Mouse (Mus musculus) limb, embryonic 13.5 days (tissue): ENCODE measurements around the gene Acot1. TPM values are rescaled to one million over a fixed set of nuclear protein-coding genes. Genes with fewer than 3 reads are reported as not detected.
"Not testable (repeated sequence)": the region's sequence is repeated elsewhere in the genome, so short reads cannot be mapped to it uniquely, and the experiment has no call there.

Experiments
- ATAC-seq: fragments of 200-750 bp; cut with Nextera tagmentation; 2 replicates; pipeline ENCODE4 v1.8.0; 2017; ENCODE audit warnings: low read depth, moderate number of reproducible peaks, moderate TSS enrichment; ENCODE audit not compliant: low FRiP score
- H3K27ac ChIP-seq: fragments of 300-500 bp; sonication (generic); 2 replicates; pipeline ENCODE4 v1.5.1; 2015; ENCODE audit warnings: inconsistent platforms, mild to moderate bottlenecking, moderate library complexity
- H3K27me3 ChIP-seq: fragments of 300-500 bp; sonication (generic); 2 replicates; pipeline ENCODE4 v1.6.1; 2015; ENCODE audit warnings: mild to moderate bottlenecking, inconsistent platforms
- H3K36me3 ChIP-seq: fragments of 300-500 bp; sonication (generic); 2 replicates; pipeline ENCODE4 v1.6.1; 2015; ENCODE audit warnings: inconsistent platforms, mild to moderate bottlenecking, moderate library complexity
- H3K4me1 ChIP-seq: fragments of 300-500 bp; sonication (generic); 2 replicates; pipeline ENCODE4 v1.6.1; 2015; ENCODE audit warnings: inconsistent platforms
- H3K4me2 ChIP-seq: fragments of 300-500 bp; sonication (generic); replicated peaks from 2 replicates; pipeline ENCODE4 v1.6.1; 2015; ENCODE audit warnings: inconsistent platforms, mild to moderate bottlenecking, moderate library complexity
- H3K4me3 ChIP-seq: fragments of 300-500 bp; sonication (generic); 2 replicates; pipeline ENCODE4 v1.5.1; 2015; ENCODE audit warnings: moderate library complexity, mild to moderate bottlenecking, inconsistent platforms
- H3K9ac ChIP-seq: fragments of 300-500 bp; sonication (generic); 2 replicates; pipeline ENCODE4 v1.6.1; 2015; ENCODE audit warnings: mild to moderate bottlenecking, inconsistent platforms
- H3K9me3 ChIP-seq: fragments of 300-500 bp; sonication (generic); 2 replicates; pipeline ENCODE4 v1.6.1; 2016; ENCODE audit warnings: inconsistent platforms
- WGBS: fragments of 180-500 bp; shearing (Covaris S2); methylation state at CpG from one replicate; pipeline ENCODE4 v1.1.7; 2015; 5-methylcytosine and 5-hydroxymethylcytosine counted together
- polyA plus RNA-seq: library from polyadenylated mRNA; unstranded; fragments of >200 nt; fragmentation: Nextera tagmentation; extraction: Ambion mirVana; gene quantifications from 2 replicates; pipeline ENCODE4 v1.2.1, GENCODE M21; 2015

Acot1 gene
- polyA plus RNA-seq, 1 experiment from 2014 or later = 33.7 TPM

DNA sequence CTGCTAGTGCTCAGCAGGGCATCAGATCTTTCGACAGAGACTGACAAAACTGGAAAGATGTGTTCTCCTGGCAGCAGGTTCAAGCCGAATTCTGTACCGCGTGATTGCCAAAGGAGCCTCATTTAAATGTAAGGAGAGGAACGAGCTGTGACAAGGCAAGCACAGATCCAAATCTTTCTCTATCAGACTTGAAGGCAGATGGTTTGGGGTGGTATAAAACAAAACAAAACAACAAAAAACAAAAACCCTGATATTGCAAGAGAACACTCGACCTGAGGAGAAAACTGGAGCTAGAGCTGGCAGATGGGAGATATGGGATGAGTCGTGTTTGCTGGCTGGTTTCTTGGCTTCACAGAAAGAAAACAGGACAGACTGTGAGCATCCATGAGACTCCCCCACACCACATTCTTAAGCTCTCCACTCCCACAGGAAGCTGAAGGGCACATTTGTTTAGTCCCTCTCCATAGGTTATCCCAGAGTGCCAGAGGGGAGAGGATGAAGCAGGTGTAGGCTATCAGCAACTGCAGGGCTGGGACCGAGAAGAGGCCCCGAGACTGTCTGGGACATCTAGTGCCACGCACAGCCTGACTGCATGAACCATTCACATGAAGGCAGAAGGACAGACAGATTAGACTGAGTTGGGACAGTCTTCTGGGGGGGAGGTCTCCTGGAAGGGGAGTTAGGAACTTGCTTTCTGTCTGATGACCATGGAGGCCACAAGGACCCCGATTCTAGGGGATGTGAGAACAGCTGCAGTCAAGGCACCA lies 10.8 kb upstream of the Acot1 start:
- Histone ChIP-seq H3K4me3 (no peak overlapping the region), H3K4me1 (0 out of 2 replicates have a peak, but pooled peaks cover 3% of the 10 kb centered on the region), H3K9me3 (peaks cover 14% of the 10 kb centered on the region; the same call in 1 of the 2 replicates), H3K9ac (no peak overlapping the region), H3K27me3 (no peaks in the 10 kb centered on the region), H3K36me3 (peaks cover 8% of the 10 kb centered on the region), H3K4me2 (no peak overlapping the region), H3K27ac (no peak overlapping the region)
- ATAC-seq = no peak
- WGBS = 62% methylated on average over 11 of the region's 11 CpGs

DNA sequence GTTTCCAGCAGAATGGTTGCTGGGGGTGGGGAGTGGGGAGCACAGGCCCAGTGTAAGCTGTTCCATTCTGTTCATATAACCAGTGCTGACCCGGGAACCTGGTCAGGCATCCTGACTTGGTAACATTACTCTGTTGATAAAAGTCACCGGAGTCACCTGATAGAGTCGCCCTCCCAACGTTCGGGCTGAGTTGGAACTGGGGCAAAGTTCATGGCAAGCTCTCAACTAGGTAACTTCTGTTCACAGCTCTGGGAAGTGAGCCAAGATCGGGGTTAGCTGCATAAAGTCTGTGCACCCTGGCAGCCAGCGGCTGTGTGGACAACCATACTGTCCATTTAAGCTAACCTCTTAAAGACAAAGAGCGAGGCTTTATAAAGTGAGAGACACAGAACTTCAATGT lies 10.1 kb upstream of the Acot1 start:
- H3K27ac ChIP-seq, H3K4me2 ChIP-seq, H3K4me1 ChIP-seq, H3K27me3 ChIP-seq, H3K4me3 ChIP-seq, ATAC-seq, H3K36me3 ChIP-seq, H3K9ac ChIP-seq: not testable (repeated sequence)
- 62% methylated on average over 8 of the region's 8 CpGs for WGBS
- H3K9me3 ChIP-seq = peaks cover 14% of the 10 kb centered on the region; the same call in 1 of the 2 replicates

DNA sequence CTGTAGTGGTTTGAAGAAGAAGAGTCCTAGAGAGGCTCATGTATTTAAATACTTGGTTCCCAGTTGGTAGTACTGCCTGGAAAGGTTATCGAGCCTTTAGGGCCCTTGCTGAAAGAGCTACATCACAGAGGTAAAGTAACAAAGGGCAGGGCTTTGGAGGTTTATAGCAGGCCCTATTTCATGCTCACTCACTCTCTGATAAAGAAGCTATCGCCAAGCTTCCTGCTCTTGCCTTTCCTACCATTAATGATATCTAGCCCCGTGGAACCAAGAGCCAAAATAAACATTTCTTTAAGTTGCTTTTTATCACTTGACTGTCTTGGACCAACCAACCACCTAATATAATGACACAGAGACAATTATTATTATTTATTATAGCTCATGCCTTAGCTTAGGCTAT lies 8.9 kb upstream of the Acot1 start:
- H3K4me3 ChIP-seq = no peak overlapping the region
- no peak overlapping the region for H3K4me2 ChIP-seq
- H3K9ac ChIP-seq = no peak overlapping the region
- no peaks in the 10 kb centered on the region for H3K36me3 ChIP-seq
- H3K4me1 ChIP-seq = 0 out of 2 replicates have a peak, but pooled peaks cover 3% of the 10 kb centered on the region
- no peak for ATAC-seq
- H3K9me3 ChIP-seq = peaks cover 14% of the 10 kb centered on the region; the same call in 1 of the 2 replicates
- no peak overlapping the region for H3K27ac ChIP-seq
- WGBS = 75% methylated on average over 3 of the region's 3 CpGs
- H3K27me3 ChIP-seq = no peaks in the 10 kb centered on the region

DNA sequence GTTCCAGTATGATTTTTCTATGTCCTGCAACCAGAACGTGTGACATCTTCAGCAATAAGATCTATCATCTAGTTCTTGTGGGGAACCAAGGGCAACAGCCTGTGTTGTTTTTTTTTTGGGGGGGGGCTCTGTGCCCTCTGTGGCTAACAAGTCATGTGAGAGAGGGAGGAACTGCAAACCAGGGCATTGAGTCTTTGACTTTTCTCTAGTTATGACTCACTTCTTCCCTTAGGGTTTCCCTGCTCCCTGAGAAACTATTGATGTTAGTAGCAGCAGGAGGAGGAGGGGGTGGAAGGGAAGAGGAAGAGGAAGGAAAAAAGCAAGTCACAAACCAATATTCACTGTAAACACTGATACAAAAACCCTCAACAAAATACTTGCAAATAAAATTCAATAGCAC lies 5.4 kb upstream of the Acot1 start:
- Histone ChIP-seq H3K27me3 (no peaks in the 10 kb centered on the region), H3K27ac (no peak overlapping the region), H3K4me3 (no peak overlapping the region), H3K4me2 (no peak overlapping the region), H3K36me3 (no peaks in the 10 kb centered on the region), H3K4me1 (peaks cover 5% of the 10 kb centered on the region; the same call in 1 of the 2 replicates), H3K9me3 (peaks cover 9% of the 10 kb centered on the region; the same call in 1 of the 2 replicates), H3K9ac (no peak overlapping the region)
- WGBS = 85% methylated on average over 1 of the region's 1 CpGs
- no peak for ATAC-seq

DNA sequence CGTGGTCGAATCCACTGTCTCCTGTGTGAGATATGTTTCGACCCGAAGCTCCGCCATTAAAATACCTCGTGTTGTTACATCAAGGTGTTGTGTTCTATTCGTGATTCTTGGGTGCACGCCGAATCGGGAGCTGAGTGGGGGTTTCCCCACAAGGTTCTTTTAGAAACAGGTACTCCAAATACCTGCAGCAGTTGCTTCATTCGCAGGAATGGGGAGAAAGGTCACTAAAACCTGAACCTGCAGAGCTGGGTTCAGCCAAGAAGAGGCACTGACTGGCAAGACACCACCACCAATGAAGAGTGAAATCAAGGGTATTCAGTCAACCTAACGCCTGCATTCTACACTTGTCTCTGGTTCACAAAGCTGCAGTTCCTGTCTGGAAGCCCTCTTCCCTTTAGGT lies 1.0 kb upstream of the Acot1 start:
- Histone ChIP-seq H3K36me3 (no peaks in the 10 kb centered on the region), H3K4me2 (no peak overlapping the region), H3K9me3 (no peaks in the 10 kb centered on the region), H3K9ac (no peak overlapping the region), H3K4me3 (no peak overlapping the region), H3K27ac (no peak overlapping the region), H3K4me1 (peaks cover 30% of the 10 kb centered on the region), H3K27me3 (no peaks in the 10 kb centered on the region)
- ATAC-seq = no peak
- WGBS = 88% methylated on average over 12 of the region's 12 CpGs

DNA sequence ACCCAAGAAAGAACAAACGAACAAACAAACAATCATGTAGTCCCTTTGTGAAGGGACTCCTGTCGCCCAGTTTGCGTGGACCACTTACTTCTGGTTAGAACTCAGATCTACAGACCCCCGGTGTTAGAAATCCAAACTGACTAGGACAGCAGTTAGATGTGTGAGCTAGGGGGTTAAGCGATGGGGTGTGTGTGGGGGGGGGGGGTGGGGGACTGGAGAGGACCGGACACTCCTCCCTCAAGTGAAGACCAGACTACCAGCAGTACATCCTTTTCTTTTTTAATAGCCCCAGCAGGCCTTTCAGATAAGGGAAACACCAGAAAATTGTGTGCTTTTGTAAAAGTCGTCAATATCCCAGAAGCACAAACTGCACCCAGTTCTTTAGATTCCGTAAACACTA lies 561 bp upstream of the Acot1 start:
- Histone ChIP-seq H3K27me3 (no peaks in the 10 kb centered on the region), H3K4me3 (peak overlapping the region; percentile 51), H3K27ac (peak overlapping the region; percentile 44; the same call in 1 of the 2 replicates), H3K9ac (peak overlapping the region; percentile 69; the same call in 1 of the 2 replicates), H3K4me2 (peak overlapping the region; percentile 63), H3K36me3 (no peaks in the 10 kb centered on the region; the same call in 1 of the 2 replicates), H3K9me3 (no peaks in the 10 kb centered on the region), H3K4me1 (peaks cover 30% of the 10 kb centered on the region)
- 69% methylated on average over 8 of the region's 8 CpGs for WGBS
- no peak for ATAC-seq

DNA sequence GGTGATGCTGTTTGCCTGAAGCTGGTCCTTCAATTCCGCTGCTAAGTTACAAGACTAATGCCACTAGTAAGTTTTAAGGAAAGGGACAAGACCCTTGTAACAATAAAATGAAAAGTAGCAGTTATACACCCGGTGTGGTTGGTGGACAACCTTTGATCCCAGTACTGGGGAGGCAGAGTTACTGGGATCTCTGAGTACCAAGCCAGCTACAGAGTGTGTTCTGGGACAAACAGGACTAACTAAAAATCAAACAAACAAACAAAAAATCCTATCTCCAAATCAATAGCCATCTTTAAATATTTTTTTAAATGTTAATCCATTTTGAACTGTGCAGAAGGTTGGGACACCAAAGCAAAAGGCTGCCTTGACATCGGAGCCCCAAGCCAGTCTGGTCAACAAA lies 911 bp downstream of the Acot1 start:
- peak overlapping the region; percentile 63 for H3K4me2 ChIP-seq
- H3K4me1 ChIP-seq = peaks cover 30% of the 10 kb centered on the region
- H3K9me3 ChIP-seq = no peaks in the 10 kb centered on the region
- 0 out of 2 replicates have a peak overlapping the region, but pooled peaks have one; percentile 69 for H3K9ac ChIP-seq
- H3K27me3 ChIP-seq = no peaks in the 10 kb centered on the region
- peaks cover 1% of the 10 kb centered on the region; the same call in 1 of the 2 replicates for H3K36me3 ChIP-seq
- peak overlapping the region; percentile 51 for H3K4me3 ChIP-seq
- WGBS = 81% methylated on average over 3 of the region's 3 CpGs
- no peak overlapping the region for H3K27ac ChIP-seq
- ATAC-seq = no peak

DNA sequence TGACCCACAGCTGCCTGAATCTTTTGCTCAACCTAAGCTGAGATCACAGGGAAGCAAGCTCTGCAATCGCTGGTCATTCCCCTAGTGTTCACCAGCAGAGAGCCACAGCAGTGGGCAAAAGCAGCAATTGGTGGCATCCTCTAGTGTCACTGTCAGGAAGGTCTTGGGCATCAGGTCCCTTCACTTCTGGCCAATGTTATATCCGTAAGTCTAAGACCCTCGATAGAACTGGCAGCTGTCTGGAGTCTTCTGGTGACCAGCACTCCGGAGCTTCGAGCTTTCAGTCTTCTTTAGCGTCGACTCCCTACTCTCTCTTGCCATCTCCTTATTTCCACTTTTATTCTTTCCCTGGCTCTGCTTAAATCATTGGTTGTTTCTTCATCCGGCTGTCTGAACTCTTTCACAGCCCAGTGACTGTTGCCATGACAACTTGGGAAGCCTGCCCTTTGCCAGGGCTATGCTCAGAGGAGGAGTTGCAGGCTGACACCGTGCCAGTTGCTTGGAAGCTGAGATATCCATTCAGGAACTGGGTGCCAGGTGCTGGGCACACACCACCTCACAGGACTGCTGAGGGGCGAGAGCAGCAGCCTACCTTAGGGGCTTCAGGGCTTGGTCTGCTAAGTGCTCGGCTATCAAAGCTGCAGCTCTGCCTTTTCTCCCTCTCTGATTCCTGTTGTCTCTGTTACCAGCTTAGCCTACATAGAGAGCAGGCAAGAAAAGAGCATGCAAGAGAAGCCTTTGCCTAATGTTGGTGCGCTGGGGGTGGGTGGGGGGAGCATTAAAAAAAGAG lies 2.2 kb downstream of the Acot1 start:
- peak overlapping the region; percentile 63 for H3K4me2 ChIP-seq
- peaks cover 8% of the 10 kb centered on the region; the same call in 1 of the 2 replicates for H3K36me3 ChIP-seq
- H3K27me3 ChIP-seq = no peaks in the 10 kb centered on the region
- no peaks in the 10 kb centered on the region for H3K9me3 ChIP-seq
- ATAC-seq = peak; percentile 34; the same call in 1 of the 2 replicates
- H3K4me1 ChIP-seq = peaks cover 30% of the 10 kb centered on the region
- H3K27ac ChIP-seq = no peak overlapping the region
- 61% methylated on average over 12 of the region's 12 CpGs for WGBS
- H3K9ac ChIP-seq = peak overlapping the region; percentile 36; the same call in 1 of the 2 replicates
- H3K4me3 ChIP-seq = 0 out of 2 replicates have a peak overlapping the region, but pooled peaks have one; percentile 10

DNA sequence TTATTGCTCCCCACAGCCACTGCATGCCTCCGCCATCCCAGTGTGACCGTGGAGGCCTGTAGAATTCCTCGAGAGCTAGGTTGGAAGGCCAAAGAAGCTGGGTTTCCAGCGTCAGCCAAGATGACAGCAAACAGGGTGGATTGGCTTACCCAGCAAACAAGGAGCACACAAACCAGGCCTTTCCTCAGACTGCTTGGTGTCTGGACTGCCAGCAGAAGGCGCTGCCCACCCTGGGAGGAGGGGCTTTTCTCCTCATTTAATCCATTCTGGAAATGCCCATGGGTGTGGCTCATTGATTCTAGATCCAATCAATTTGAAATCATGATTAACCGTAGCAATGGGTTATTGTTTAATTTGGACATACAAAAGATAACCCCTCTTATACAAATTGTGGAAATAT lies 3.8 kb downstream of the Acot1 start:
- H3K4me3 ChIP-seq = no peak overlapping the region
- no peak overlapping the region for H3K9ac ChIP-seq
- no peak overlapping the region for H3K4me2 ChIP-seq
- H3K9me3 ChIP-seq = no peaks in the 10 kb centered on the region
- ATAC-seq = no peak
- 72% methylated on average over 6 of the region's 6 CpGs for WGBS
- H3K36me3 ChIP-seq = peaks cover 11% of the 10 kb centered on the region
- no peaks in the 10 kb centered on the region for H3K27me3 ChIP-seq
- no peak overlapping the region for H3K27ac ChIP-seq
- peaks cover 30% of the 10 kb centered on the region for H3K4me1 ChIP-seq

DNA sequence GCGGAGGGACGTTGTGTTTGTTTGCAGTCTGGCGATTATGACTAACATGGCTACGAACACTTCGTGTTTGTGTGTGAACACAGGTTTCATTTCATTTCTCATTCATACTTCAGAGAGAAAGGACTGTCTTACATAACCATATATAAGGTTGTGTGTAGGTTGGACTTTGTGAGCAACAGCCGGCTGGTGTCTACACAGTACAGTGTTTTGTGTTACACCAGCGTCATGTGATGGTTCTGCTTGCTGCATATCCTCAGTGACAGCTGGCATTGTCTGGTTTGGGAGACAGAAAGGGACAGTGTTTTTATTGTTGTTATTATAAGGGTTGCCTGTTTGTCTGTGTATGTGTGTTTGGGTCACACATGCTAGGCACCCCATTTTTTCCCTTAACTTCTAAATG lies 4.4 kb downstream of the Acot1 start:
- Histone ChIP-seq H3K4me3 (no peak overlapping the region), H3K4me2 (no peak overlapping the region), H3K9me3 (no peaks in the 10 kb centered on the region), H3K27me3 (no peaks in the 10 kb centered on the region), H3K36me3 (peaks cover 13% of the 10 kb centered on the region), H3K9ac (no peak overlapping the region), H3K27ac (no peak overlapping the region), H3K4me1 (peaks cover 27% of the 10 kb centered on the region)
- ATAC-seq = no peak
- WGBS = 92% methylated on average over 7 of the region's 7 CpGs

DNA sequence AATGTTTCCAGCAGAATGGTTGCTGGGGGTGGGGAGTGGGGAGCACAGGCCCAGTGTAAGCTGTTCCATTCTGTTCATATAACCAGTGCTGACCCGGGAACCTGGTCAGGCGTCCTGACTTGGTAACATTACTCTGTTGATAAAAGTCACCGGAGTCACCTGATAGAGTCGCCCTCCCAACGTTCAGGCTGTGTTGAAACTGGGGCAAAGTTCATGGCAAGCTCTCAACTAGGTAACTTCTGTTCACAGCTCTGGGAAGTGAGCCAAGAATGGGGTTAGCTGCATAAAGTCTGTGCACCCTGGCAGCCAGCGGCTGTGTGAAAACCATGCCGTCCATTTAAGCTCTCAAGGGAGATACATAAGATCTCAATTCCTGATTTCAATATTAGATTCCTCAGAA lies 11.2 kb downstream of the Acot1 start:
- peak; percentile 54 for ATAC-seq
- WGBS = 53% methylated on average over 7 of the region's 7 CpGs
- not testable (repeated sequence) for H3K27ac ChIP-seq, H3K4me2 ChIP-seq, H3K4me1 ChIP-seq, H3K27me3 ChIP-seq, H3K9ac ChIP-seq, H3K4me3 ChIP-seq, H3K9me3 ChIP-seq
- peaks cover 13% of the 10 kb centered on the region for H3K36me3 ChIP-seq

DNA sequence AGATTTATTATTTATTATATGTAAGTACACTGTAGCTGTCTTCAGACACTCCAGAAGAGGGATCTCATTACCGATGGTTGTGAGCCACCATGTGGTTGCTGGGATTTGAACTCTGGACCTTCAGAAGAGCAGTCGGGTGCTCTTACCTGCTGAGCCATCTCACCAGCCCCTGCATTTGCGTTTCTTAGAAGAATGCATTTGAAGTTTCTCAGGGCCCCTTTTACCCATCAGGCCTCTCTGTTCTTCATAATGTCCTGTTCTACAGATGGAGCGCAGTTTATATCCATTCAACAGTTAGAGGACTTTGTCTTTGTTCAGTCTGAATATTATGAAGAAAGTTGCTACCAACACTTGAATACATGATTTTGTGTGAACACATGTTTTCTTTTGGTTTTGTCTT lies 13.0 kb downstream of the Acot1 start:
- not testable (repeated sequence) for H3K4me2 ChIP-seq, H3K36me3 ChIP-seq, ATAC-seq, H3K4me3 ChIP-seq, H3K9me3 ChIP-seq, H3K4me1 ChIP-seq, H3K27ac ChIP-seq, H3K9ac ChIP-seq, H3K27me3 ChIP-seq
- 92% methylated on average over 4 of the region's 4 CpGs for WGBS
